Mouse (Mus musculus) hematopoietic stem cell, adult 5-6 weeks (primary cell): ENCODE measurements around the gene Igf1. TPM values are rescaled to one million over a fixed set of nuclear protein-coding genes. Genes with fewer than 3 reads are reported as not detected.

ENCODE experiments used
- ATAC-seq, 2 experiments: fragments of 125-278 bp in 1 of 2; replicated peaks in 1 of 2; 2 replicates each; pipeline ENCODE4 v1.8.0; 2016 to 2017; ENCODE audit warnings: inconsistent platforms in 2 of 2, mild to moderate bottlenecking in 2 of 2, moderate number of reproducible peaks in 2 of 2, low read depth in 1 of 2, moderate TSS enrichment in 1 of 2; ENCODE audit not compliant: low FRiP score in 2 of 2, poor library complexity in 2 of 2, severe bottlenecking in 2 of 2, insufficient read depth in 1 of 2, low TSS enrichment in 1 of 2
- total RNA-seq: library from RNA; stranded (forward); fragments of 172-1452, 232-1000 nt; gene quantifications from 2 replicates; pipeline ENCODE4 v1.2.3, GENCODE M21; 2017

Gene Igf1
- 0.94 and 2.9 TPM in 2 replicates for total RNA-seq

DNA sequence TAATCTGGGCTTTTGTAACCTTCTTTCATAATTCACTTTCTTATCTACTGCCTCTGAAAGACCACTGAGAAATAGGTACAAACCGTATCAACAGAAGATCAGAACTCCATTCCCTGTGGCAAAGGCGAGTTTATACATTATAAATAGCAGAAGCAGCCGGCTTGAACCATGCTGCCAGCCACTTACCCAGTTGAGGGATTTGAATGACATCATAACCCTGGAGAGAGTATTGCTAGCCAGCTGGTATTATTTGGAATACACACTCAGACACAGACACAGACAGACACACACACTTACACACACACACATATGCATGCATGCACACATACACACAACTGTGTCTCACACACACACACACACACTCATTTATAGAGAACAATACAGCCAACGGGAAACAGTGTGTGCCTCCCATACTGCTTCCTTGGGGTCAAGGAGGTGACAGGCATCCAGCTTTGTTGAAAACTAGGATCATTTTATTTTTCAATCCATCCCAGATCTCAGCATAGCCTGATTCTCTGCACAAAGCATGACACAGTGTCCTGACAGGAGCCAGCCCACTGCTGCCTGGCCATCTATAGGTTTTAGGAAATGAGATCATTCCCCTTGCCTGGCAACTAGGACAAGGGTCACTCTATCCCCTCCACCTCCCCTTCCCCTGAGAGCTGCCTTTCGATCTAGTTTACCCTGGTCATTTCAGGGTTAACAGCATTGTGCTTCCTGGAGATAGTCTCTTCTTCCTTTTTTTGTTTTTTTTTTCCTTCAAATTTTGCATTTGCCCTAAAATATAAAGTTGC lies at the start of gene Igf1:
Gene Igf1 (plus strand): TSS at position 253 of the 794 bp plus-strand sequence.
- ATAC-seq, result no peak

DNA sequence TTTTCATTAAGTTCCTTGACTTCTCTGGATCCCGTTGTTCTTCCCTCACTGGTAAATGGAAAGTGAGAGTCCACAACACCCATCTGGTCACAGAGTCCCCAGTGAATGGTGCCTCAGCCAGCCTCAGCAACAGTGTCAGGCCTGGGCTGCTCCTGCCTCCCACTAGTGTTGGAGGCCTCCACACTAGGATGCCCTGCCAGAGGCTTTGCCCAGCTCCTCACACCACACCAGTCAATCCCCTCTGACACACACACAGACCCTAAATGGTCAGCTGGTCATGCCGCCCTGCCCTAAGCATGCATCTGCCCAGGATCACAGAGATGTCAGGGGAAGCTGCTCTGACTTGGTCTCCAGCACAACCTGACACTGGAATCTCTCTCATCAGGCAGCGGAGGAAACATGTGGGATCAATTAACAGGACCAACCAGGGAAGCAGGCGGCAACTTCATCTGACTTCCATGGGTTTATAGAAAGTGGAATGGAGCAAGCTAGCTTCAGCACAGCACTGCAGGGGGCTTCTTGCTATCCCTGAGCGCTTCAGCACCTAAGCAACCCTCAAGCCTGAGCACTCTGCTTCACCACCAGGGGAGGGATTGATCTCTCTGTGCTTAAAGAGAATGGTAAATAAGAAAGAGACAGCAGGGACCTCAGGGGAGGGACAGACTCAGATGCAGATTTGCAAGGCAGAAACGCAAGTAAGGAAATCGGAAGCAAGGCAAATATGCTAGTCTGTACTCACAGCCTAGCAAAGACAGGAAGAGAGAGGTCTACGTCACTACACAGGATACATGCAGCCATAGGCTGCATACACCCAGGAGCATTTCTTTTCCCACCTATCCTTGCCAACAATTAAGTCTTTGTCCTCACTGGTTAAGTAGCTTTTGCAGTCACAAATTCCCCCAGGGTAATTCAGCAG lies 45.6 kb upstream of the Igf1 start:
- ATAC-seq, result no peak

DNA sequence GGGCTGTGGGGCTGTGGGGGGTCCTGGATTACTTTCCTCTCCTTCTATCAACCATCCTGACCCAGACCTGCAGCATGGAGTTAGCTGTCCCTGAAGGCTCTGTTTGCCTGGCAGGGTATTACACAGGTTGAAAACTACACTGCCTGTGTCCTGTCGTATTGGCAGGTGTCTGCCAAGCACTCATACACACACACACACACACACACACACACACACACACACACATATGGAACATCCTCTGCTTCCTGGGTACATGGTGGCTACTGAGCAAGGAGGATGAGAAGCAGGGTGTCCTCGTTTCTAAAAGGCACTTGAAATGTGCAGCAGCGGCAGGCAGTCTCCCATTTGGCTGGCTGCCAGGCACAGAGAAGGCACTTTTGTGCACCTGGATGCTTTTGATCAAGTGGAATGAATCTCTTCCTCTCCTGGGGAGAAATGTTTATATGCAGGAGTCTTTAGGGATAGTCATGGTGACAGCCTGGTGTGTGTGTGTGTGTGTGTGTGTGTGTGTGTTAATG lies 44.9 kb upstream of the Igf1 start:
- ATAC-seq, result no peak

DNA sequence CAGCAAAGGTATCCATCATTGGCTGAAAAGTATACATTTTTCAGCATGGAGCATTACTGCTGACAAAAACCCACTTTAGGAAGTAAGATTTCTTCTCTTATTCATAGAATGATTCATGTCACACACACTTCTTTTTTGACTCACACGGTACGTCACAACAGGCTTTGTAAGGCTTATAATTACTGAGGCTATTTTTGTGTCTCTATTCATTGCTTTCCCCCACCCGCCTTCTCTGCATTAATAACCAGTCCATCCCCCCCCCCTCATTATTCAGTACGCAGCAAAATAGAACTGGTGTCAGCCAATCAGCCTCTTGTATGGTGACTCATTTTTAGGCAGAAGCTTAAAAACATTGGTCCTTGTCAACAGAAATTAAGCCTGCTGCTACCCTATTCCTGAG lies 41.2 kb upstream of the Igf1 start:
- ATAC-seq, result no peak

DNA sequence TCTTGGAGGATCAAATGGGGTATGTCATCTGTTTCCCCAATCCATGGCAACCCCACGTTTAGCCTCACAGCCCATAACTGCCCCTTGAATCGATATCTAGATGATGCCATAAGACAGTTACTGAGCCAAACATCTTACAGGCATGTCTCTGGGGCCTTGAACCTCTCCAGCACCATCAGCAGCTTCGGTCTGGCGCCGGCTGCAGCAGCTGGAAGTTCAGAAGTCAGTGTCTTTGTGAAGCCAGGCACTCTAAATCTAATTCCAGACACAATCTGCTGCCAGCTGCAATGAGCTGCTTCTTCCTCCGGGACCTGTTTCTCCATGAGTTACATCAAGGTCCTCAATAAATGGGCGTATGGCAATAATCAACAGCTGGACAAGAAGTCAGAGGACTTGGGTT lies 40.3 kb upstream of the Igf1 start:
- no peak for ATAC-seq

DNA sequence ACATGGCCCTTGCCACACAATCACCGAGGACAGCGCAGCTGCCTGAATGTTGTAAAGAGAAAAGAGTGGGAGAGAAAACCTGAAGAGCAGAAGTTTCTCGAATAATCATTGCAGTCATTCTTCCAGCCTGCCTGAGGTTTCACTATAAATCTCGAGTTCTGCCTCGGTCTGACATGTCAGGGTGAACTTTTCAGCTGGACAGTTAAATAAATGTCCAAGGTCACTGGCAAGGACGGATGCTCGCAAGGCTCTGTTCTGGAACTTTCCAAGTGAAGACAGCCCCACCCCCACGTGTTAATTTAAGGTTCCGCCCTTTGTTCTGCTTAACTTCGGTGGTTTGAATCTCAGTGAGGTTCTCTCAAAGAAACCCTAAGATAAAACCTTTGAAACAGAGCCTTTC lies 36.2 kb upstream of the Igf1 start:
- no peak for ATAC-seq

DNA sequence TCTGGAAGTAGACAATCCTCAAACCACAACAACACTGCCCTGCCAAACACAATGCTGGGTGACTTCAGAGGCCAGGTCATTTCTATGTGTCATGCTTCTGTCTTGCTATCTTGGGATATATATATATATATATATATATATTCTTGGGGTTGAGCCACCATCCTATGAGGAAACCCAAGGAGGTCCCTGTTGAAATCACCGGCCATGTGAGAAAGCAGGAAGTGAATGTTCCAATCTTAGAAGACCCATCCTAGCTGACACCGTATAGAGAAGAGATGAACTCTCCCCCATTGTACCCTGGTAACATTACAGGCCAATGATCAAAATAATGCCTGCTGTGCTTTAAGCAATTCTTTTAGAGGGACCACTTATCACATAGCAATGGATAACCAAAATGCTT lies 28.1 kb upstream of the Igf1 start:
- no peak; a peak in 1 of 4 replicates for ATAC-seq

DNA sequence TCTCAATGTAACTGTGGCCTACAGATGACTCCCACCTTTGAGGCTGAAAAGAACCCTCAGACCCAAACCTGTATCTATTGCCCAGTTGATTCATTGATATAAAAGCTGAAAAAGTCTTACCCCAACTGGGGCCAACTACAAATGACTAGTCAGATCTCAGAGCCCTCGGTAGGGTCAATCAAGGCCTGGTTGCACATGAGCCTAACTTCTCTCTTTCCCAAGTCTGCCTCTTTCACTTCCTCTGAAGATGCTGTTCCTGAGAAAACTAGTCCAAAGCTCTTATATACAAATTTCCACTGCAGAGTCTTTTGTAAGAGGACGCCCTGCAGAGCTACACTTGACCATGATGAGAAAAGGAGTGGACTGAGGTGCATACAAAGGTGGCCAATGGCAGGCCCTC lies 27.4 kb upstream of the Igf1 start:
- peak in 1 of 2 experiments; percentile 25; a peak in 1 of 4 replicates for ATAC-seq

DNA sequence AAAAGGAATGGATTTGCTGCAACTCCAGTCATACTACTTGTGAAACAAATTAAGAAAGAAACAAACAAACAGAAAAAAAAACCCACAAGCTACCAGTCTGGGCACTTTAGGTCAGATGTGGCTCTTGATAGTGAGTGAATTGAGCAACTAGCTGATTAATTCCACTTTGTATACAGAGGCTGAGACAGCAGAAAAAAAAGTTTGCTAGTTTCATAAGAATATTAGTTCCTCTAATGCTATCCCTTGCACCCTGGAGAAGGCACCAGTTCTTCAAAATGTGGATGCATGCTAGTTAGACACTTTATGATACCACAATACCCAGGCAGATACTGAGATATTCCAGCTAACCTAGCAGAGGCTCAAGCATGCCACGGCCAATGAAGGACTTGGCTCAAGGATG lies 26.0 kb upstream of the Igf1 start:
- ATAC-seq, result peak in 1 of 2 experiments; percentile 32; a peak in 1 of 4 replicates

DNA sequence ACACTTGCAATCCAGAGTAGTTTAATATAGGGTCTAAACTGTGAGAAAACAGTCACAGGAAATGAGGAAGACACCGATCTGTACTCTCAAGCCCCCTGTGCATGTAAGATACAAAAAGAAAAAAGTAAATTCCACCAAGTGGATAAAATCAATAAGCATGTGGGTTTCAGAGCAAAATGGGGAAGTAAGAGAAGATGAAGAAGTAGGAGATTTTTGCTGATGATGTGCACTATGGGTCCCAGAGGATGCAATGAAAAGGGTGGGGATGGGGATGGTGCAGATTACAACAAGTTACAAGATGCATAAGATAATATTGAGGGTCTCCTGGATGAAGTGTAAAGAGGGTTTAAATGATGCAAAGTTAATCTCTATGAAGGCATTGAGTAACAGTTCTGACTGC lies 18.6 kb upstream of the Igf1 start:
- ATAC-seq, result no peak

DNA sequence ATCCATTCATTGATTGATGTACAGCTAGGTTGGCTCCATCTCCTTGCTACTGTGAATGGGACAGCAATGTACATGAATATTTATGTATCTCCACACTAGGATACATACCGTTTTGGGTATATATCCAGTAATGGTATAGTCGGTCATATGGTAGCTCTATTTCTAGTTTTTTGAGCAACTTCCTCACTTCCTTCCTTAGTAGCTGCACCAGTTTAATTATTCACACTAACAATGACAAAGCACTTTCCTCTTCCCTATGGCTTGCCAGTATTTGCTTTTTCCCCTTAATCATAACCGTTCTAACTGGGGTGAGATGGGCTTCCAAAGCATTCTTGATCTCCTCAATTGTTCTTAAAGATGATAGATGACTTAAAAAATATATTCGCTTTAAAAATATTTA lies 15.6 kb upstream of the Igf1 start:
- no peak; a peak in 1 of 4 replicates for ATAC-seq

DNA sequence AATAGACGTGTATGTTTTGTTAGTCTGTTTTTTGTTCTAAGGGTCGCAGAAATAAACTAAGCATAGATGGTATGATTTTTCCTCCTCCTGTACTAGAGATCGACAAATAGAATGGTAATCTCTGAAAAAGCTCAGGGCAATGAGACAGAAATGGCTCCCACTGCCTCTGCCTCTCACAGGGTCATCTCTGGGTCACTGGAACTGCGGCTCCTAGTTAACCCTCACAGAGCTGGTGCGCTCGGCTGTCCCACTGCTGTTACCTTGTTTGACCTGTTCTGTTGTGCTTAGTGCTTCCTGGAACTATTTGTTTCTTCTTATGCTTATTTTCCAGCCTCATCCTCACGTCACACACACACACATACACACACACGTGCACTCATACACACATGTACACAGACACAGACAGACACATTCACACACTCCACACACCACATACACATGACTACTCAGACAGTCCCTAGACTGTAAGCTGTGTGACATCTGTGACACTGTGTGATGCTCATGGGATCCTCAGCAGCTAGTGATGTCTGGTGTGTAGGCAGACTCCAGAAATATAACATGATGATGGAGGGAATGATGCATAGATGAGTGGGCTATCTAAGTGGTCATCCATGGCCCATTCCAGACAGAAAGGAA lies 13.0 kb upstream of the Igf1 start:
- no peak for ATAC-seq

DNA sequence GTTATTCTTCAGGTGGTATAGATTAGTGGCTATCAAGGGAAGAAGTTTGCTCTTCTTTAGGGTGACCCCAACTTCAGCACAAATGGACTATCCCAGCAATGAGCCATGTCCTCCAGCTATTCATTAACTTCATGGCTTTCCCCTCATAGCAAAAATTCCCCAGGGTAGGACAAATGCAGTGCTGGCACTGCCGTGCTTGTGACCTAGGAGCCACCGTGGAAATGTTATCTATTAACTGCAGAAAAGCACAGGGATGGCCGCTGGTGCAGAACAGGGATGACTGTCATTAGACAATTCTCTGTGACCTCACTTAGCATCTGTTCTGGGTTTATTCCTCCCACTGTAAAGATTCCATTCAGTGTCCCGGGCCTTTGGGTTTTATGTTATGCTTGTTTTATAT lies 10.2 kb upstream of the Igf1 start:
- ATAC-seq, result no peak

DNA sequence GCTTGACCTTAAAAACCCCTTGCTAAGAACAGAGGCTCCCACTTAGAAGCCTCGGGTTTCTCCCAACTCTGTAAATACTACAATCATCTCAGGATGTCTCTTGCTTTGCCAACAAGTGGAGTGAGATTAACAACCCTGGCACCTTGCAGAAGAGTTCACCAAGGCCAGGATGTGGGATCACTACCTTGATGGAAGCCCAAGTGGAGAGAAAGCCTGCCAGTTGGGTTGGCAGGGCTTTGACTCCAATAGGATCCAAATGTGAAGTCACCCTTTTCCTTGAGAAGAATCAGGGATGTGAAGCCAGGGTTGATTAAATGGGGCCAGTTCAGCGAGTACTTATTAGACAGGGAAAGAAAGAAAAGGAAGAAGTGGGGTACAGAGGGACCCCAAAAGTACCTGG lies 9.6 kb upstream of the Igf1 start:
- ATAC-seq, result no peak

DNA sequence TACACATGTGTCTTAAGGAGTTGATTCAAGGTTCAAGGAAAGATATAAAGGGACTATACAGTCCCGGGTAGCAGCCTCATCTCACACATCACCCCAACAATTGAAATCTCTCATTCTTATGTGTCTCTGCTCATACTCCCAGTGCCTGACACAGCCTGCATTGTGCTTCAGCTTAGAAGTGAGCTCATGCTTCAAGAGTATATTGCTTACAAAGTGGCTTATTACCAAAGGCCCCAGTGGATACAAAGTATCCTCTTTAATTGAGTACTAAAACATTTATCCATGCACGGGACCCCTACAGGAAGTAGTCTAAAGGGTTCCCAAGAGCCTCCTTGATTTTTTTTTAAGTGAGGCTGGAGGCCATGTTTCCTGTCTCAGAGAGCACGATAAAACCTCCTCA lies 6.6 kb upstream of the Igf1 start:
- ATAC-seq, result no peak

DNA sequence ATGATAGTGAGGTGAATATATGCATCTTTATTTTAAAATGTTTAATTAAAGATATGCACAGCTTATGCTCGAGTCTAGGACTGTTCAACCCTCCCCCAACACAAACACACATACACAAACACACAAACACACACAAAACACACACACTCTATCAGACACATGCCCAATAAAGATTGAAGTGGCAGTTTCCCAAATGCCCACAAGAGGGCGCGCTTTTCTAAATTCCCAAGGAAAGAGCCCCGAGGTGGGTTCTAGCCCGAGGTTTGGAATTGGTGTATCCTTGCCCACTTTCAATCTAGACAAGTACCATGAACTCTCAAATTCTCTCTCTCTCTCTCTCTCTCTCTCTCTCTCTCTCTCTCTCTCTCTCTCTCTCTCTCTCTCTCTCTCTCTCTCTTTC lies 3.7 kb upstream of the Igf1 start:
- 0 out of 4 replicates have a peak, but pooled peaks of 1 of the 2 experiments have one; percentile 37 for ATAC-seq

DNA sequence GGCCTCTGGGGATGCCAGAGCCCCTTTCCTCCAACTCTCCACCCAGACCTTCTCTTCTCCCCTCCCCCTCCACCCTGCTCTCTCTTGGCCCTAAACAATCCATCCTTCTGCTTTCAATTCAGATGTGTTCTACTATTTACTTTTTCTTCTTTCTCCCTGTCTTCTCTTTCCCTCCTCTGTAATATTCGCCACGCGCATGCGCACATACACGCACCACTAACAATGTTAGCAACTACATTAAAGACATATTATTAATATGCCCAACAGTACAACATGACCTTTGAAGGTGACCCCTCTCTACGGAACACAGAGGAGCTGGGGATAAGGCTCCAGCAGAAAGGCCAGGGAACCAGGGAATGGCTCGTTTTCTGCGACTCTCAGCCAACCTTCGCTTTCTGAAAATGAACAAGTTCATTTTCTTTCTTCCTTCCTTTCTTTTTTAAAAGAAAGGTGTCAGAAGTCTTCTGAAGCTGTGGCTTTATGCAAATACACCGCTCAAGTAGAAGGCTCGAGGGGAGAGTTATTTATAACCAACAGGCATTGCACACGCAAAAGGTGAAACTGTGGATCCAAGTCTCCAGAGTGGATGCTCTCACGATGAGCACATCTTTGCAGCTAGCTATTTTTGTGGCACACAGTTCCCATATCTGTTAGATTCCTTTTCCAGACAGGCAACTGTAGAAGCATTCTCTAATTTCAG lies 2.5 kb upstream of the Igf1 start:
- no peak for ATAC-seq
